Mouse (Mus musculus) MEL (cell line): ENCODE data around the gene Gm49450.

Source experiments
- CTCF ChIP-seq, 3 experiments: IDR thresholded peaks in 2 of 3; conservative IDR thresholded peaks in 1 of 3; 2 replicates each; pipeline ENCODE4 v1.5.1; 2011 to 2012; ENCODE audit warnings: low read length in 3 of 3, low read depth in 2 of 3, mild to moderate bottlenecking in 2 of 3, improper control_type of control experiment in 1 of 3, inconsistent platforms in 1 of 3, mixed read lengths in 1 of 3, moderate library complexity in 1 of 3; ENCODE audit not compliant: control insufficient read depth in 1 of 3, insufficient read depth in 1 of 3, poor library complexity in 1 of 3, severe bottlenecking in 1 of 3
- TCF12 ChIP-seq: IDR thresholded peaks from 2 replicates; pipeline ENCODE4 v1.6.1; 2014; ENCODE audit warnings: low read depth, mild to moderate bottlenecking, inconsistent platforms, low read length, improper control_type of control experiment, moderate library complexity

DNA sequence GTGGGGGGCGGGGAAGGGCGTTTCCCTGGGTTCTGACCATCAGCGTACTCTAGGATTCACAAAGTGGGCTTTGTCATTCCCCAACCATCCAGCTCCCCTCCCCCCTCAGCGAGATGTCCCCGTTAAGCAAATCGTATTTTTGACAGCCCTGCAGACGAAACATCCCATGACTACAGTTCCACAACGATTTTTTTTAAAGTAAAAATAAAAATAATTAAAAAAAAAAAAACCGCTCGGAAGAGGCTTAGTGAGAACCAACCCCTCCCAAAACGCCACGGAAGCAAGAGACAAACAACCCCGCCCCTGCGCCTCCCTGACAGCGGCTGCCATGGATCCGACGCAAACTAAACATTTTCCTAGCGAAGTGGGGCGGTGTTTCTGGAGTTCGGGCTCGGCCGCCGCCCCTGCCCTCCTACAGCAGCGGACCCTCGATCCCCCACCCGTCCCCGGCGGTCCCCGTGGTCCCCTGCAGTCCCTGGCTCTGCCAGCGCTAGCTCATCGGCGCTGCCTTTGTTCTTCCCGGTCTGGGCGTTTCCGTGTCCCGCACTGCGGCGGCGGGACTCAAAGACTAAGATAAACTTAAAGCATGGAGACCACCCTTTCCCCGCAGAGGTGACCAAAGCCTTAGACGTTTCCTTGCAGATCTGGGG lies 475 bp downstream of the Gm49450 start:
- TF ChIP-seq CTCF (IDR thresholded peaks at IDR 0.05 in 2 of 3, conservative IDR thresholded peaks at IDR 0.05 in 1 of 3; ENCODE audit: control insufficient read depth in 1 of 3, insufficient read depth in 1 of 3, low read depth in 2 of 3, low read length in 3 of 3, poor library complexity in 1 of 3, severe bottlenecking in 1 of 3) (peak in 2 of 3 experiments; percentile 36 to 46; a peak in 5 of 6 replicates), TCF12 (0 out of 2 replicates have a peak, but pooled peaks have one; percentile 27)
